Mouse (Mus musculus) embryonic facial prominence, embryonic 12.5 days (tissue): ENCODE data around the gene Tgm3. TPM values are rescaled to one million over a fixed set of nuclear protein-coding genes. Genes with fewer than 3 reads are reported as not detected.

Experiments
- ATAC-seq: fragments of 200-750 bp; cut with Nextera tagmentation; 2 replicates; pipeline ENCODE4 v1.8.0; 2017; ENCODE audit not compliant: insufficient number of reproducible peaks, insufficient read depth, low FRiP score, low TSS enrichment
- H3K27ac ChIP-seq: fragments of 300-500 bp; sonication (generic); 2 replicates; pipeline ENCODE4 v1.5.1; 2016; ENCODE audit warnings: mild to moderate bottlenecking
- H3K27me3 ChIP-seq: fragments of 300-500 bp; sonication (generic); 2 replicates; pipeline ENCODE4 v1.6.1; 2016; ENCODE audit warnings: mild to moderate bottlenecking, moderate library complexity
- H3K36me3 ChIP-seq: fragments of 300-500 bp; sonication (generic); 2 replicates; pipeline ENCODE4 v1.6.1; 2016; ENCODE audit warnings: mild to moderate bottlenecking
- H3K4me1 ChIP-seq: fragments of 300-500 bp; sonication (generic); 2 replicates; pipeline ENCODE4 v1.6.1; 2016
- H3K4me2 ChIP-seq: fragments of 300-500 bp; sonication (generic); replicated peaks from 2 replicates; pipeline ENCODE4 v1.6.1; 2016; ENCODE audit warnings: mild to moderate bottlenecking, moderate library complexity
- H3K4me3 ChIP-seq: fragments of 300-500 bp; sonication (generic); 2 replicates; pipeline ENCODE4 v1.5.1; 2016; ENCODE audit warnings: mild to moderate bottlenecking
- H3K9ac ChIP-seq: fragments of 300-500 bp; sonication (generic); 2 replicates; pipeline ENCODE4 v1.6.1; 2016; ENCODE audit warnings: mild to moderate bottlenecking, moderate library complexity
- H3K9me3 ChIP-seq: fragments of 300-500 bp; sonication (generic); 2 replicates; pipeline ENCODE4 v1.6.1; 2016; ENCODE audit warnings: mild to moderate bottlenecking, moderate library complexity
- WGBS: fragments of 180-500 bp; shearing (Covaris S2); methylation state at CpG from one replicate; pipeline ENCODE4 v1.1.7; 2016; 5-methylcytosine and 5-hydroxymethylcytosine counted together
- polyA plus RNA-seq: library from polyadenylated mRNA; unstranded; fragments of >200 nt; fragmentation: Nextera tagmentation; extraction: Ambion mirVana; gene quantifications from 2 replicates; pipeline ENCODE4 v1.2.1, GENCODE M21; 2016

The Tgm3 gene
- not detected in 2 replicates for polyA plus RNA-seq

DNA sequence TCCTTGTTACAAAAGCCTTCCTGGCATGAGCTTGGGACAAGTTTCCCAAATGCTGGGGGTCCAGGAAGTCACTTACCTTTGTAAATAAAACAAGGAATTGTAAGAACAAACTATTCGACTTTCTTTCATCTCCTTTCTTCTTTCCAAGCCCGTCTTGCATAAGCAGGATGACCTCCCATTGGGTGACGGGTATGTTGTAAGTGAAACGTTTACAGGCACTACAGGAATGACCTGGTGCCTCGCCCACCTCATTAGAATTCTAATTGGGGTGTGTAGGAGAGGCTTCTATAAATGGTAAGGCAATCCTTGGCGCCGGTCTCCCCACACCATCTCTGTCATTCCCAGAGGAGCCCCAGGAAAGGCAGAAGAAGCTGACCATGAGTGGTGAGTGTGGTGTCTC lies at the start of gene Tgm3:
Gene Tgm3 (plus strand): TSS at position 324 of the 400 bp plus-strand sequence.
- H3K4me1 ChIP-seq, result no peaks in the 10 kb centered on the region; the same call in 1 of the 2 replicates
- no peaks in the 10 kb centered on the region for H3K27me3 ChIP-seq
- no peak within 1 kb of the TSS for H3K4me3 ChIP-seq
- H3K4me2 ChIP-seq, result no peak within 1 kb of the TSS
- H3K27ac ChIP-seq, result no peak within 1 kb of the TSS
- 47% methylated on average over 7 of the region's 7 CpGs for WGBS
- ATAC-seq, result no peak
- H3K36me3 ChIP-seq, result no peaks in the 10 kb centered on the region
- no peaks in the 10 kb centered on the region for H3K9me3 ChIP-seq
- no peak within 1 kb of the TSS for H3K9ac ChIP-seq

DNA sequence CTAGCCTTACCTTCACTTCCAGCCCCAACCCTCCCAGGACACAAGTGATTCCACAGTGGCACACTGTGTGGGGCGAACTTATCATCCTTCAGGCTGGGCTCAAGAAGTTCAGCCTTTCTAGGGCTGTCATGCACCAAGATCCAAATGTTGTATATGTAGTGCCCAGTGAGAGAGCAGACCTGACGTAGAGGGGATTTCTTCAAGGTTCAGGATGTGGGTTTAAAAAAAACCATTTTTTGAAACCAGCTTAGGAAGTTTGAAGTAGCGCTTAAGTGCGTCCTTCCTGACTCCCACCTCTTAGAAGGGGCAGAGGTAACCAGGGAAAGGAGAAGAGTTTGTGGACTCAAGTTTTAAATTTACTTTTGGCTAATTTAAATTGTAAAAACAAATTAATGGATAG lies 31.5 kb upstream of the Tgm3 start:
- Histone ChIP-seq H3K36me3 (no peaks in the 10 kb centered on the region), H3K27ac (no peak overlapping the region), H3K4me1 (no peaks in the 10 kb centered on the region), H3K4me2 (no peak overlapping the region), H3K9ac (no peak overlapping the region), H3K9me3 (no peaks in the 10 kb centered on the region), H3K4me3 (no peak overlapping the region), H3K27me3 (no peaks in the 10 kb centered on the region)
- no peak for ATAC-seq
- WGBS, result 87% methylated on average over 4 of the region's 4 CpGs

DNA sequence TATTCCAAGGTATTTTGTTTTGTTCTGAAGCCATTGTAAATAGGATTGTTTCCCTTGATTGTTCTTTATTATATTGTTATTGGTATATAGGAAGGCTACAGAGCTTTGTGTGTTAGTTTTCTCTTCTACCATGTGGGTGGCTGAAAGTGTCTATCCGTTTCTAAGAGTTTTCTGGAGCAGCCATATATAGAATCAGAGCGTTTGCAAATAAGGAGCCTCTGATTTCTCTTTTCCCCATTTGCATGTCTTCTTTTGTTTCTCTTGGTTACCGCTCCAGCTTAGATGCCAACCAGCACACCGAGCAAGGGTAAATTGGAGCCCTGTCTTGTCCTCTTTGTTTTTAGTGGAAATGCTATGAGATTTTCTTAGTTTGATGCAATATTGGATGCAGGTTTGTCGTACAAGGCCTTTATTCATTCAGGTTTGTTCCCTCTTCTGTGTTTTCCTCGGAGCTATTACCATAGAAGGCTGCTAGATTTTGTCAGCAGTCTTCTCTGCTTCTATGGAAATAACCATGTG lies 24.6 kb upstream of the Tgm3 start:
- Histone ChIP-seq H3K4me2 (no peak overlapping the region), H3K27ac (no peak overlapping the region), H3K36me3 (no peaks in the 10 kb centered on the region), H3K27me3 (no peaks in the 10 kb centered on the region), H3K9me3 (no peaks in the 10 kb centered on the region), H3K4me3 (no peak overlapping the region), H3K9ac (no peak overlapping the region), H3K4me1 (no peaks in the 10 kb centered on the region)
- ATAC-seq, result no peak
- 84% methylated on average over 6 of the region's 6 CpGs for WGBS

DNA sequence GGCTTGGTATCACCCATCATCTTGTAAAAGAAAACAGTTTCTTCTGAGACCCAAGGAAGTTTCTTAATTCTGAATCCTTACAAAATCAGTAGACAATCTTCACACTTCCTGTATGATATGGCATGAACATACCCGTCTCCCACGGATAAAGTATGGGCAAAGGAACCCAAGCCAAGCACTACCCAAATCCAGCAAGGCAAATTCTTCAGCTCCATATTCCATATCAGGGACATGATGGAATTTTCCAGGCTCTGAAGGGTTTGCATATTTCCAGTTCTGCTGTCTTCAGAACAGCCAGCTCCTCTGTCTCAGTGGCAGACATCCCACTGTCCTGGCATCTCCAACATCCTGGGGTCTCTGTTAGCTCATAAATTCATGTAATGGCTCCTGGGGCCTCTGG lies 22.5 kb upstream of the Tgm3 start:
- H3K4me1 ChIP-seq, result no peaks in the 10 kb centered on the region
- 89% methylated on average over 2 of the region's 2 CpGs for WGBS
- ATAC-seq, result no peak
- H3K36me3 ChIP-seq, result no peaks in the 10 kb centered on the region
- H3K4me2 ChIP-seq, result no peak overlapping the region
- H3K27ac ChIP-seq, result no peak overlapping the region
- H3K9me3 ChIP-seq, result no peaks in the 10 kb centered on the region
- H3K27me3 ChIP-seq, result no peaks in the 10 kb centered on the region
- H3K4me3 ChIP-seq, result no peak overlapping the region
- no peak overlapping the region for H3K9ac ChIP-seq

DNA sequence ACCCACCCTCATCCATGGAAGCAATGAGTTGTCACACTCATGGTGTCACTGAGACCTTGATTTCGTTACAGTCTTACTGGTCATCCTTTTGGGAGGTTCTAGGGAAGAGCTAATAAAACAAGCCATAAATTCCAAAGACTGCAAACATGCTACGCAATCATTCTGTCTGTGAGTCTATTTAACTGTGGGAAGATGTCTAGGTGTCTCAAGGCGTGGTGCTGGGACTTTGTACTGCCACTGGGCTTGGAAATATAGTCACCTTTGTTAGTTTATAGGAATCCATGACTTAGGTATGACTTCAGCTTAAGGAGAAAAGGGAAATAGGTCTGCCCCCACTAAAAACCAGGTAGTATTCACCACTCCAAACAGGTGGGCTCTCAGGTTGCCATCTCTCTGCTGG lies 17.7 kb upstream of the Tgm3 start:
- no peak overlapping the region for H3K4me2 ChIP-seq
- H3K9me3 ChIP-seq, result no peaks in the 10 kb centered on the region
- H3K27me3 ChIP-seq, result no peaks in the 10 kb centered on the region
- 79% methylated on average over 3 of the region's 3 CpGs for WGBS
- no peaks in the 10 kb centered on the region for H3K36me3 ChIP-seq
- no peak for ATAC-seq
- H3K9ac ChIP-seq, result no peak overlapping the region
- no peak overlapping the region for H3K4me3 ChIP-seq
- no peaks in the 10 kb centered on the region for H3K4me1 ChIP-seq
- no peak overlapping the region for H3K27ac ChIP-seq

DNA sequence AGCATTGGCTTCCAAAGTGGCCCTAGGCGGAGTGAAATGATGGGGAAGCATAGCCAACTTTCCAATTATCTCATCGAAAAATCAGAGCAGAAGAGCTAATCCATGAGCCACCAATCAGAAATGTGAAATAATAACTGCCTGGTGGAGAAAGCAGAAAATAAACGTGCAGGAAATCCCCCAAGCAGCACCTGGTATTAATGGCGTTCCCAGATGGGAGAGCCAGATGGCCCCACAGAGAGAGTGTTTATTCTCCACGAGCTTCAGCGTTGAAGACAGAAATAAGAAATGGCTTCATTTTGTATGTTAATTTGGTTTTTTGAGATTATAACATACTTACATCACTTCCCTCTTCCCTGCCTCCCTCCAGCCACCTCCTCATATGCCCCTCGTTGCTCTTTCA lies 13.7 kb upstream of the Tgm3 start:
- Histone ChIP-seq H3K27me3 (no peaks in the 10 kb centered on the region), H3K36me3 (no peaks in the 10 kb centered on the region)
- WGBS, result 64% methylated on average over 7 of the region's 7 CpGs

DNA sequence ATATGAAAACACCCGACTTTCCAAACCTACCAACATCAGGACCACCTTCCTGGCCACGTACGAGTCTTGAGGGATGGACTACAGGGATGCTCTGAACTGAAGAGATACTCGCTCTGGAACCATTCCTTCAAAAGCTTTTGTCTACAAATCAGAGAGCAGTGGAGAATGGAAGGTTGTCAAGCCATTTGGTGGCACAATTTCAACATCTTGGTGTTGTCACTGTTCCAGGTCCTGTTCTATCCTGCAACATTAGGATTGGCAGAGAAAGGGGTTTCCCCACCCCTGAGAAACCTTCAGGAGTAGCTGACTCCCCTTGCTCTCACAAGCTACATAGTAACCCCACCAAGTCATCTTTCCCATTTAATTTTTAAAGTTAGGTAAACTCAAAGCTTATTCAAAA lies 12.9 kb upstream of the Tgm3 start:
- WGBS, result 85% methylated on average over 4 of the region's 4 CpGs
- no peak for ATAC-seq
- H3K4me3 ChIP-seq, result no peak overlapping the region
- H3K9me3 ChIP-seq, result no peaks in the 10 kb centered on the region
- H3K36me3 ChIP-seq, result no peaks in the 10 kb centered on the region
- no peaks in the 10 kb centered on the region for H3K4me1 ChIP-seq
- H3K27ac ChIP-seq, result no peak overlapping the region
- H3K27me3 ChIP-seq, result no peaks in the 10 kb centered on the region
- H3K9ac ChIP-seq, result no peak overlapping the region
- H3K4me2 ChIP-seq, result no peak overlapping the region

More for the DNA sequence above, 13.7 kb upstream of the Tgm3 start:
- no peak for ATAC-seq
- Histone ChIP-seq H3K4me1 (no peaks in the 10 kb centered on the region), H3K4me3 (no peak overlapping the region), H3K9me3 (no peaks in the 10 kb centered on the region), H3K4me2 (no peak overlapping the region), H3K27ac (no peak overlapping the region), H3K9ac (no peak overlapping the region)

DNA sequence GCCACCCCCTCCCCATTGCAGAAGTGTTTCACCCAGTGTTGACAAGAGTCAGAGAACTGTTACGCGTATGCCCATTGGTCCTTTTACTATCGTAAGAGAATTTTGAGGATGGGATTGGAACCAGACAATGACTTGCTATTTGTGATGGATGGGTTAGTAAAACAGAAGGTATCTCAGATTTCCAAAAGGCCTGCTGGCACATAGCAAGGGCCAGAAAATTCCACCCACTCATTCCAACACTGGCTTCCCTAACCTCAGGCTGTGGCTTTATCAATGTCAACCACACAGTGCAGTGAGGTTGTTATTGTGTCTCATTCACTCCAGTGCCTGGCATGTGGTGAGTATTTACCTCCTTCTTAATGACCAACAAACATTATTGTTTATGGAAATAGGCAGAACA lies 11.5 kb upstream of the Tgm3 start:
- H3K36me3 ChIP-seq, result no peaks in the 10 kb centered on the region
- no peak overlapping the region for H3K4me3 ChIP-seq
- H3K4me2 ChIP-seq, result no peak overlapping the region
- no peak for ATAC-seq
- WGBS, result 99% methylated on average over 3 of the region's 3 CpGs
- H3K9ac ChIP-seq, result no peak overlapping the region
- H3K27me3 ChIP-seq, result no peaks in the 10 kb centered on the region
- H3K4me1 ChIP-seq, result no peaks in the 10 kb centered on the region
- no peaks in the 10 kb centered on the region for H3K9me3 ChIP-seq
- no peak overlapping the region for H3K27ac ChIP-seq

DNA sequence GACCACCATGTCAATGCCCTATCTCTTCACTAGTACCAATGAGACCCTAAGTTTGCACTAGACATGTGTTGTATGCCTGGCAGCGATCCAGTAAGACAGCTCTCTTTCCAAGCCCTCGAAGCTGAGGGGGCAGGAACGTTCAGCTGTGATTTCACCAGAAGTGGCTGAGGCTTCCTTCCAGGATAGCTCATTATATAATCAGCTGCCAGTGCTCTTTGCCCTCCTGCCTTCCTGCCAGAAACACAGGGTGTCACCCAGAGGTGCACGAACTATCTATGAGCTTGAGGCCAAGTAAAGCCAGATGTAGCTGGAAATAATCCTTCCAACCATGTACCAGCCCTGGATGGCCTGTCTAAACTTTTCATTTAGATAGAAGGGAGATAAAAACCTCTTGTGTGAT lies 8.1 kb upstream of the Tgm3 start:
- 61% methylated on average over 4 of the region's 4 CpGs for WGBS
- ATAC-seq, result no peak
- Histone ChIP-seq H3K4me3 (no peak overlapping the region), H3K27me3 (no peaks in the 10 kb centered on the region), H3K9ac (no peak overlapping the region), H3K36me3 (no peaks in the 10 kb centered on the region), H3K4me2 (no peak overlapping the region), H3K27ac (no peak overlapping the region), H3K9me3 (no peaks in the 10 kb centered on the region), H3K4me1 (no peaks in the 10 kb centered on the region)

DNA sequence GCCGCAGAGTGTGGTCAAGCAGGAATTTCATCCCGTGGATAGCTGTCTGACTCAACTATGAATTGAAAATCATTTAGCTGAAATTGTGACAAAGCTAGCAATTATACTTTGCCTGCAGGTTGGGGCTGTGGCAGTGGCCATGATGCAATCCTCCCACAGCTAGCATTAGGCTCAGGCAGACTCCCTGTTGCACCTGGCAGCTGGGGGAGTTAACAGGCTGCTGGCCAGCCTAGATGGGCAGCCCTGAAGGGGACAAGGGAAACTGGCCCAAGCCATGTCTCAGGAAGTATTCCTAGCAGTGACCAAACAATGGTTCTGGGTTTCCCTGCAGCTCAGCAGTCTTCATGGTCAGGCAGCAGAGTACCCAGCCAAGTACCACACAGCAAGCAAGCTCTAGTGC lies 2.8 kb upstream of the Tgm3 start:
- ATAC-seq, result no peak
- Histone ChIP-seq H3K27ac (no peak overlapping the region), H3K4me3 (no peak overlapping the region), H3K9me3 (no peaks in the 10 kb centered on the region), H3K9ac (no peak overlapping the region), H3K4me2 (no peak overlapping the region), H3K4me1 (no peaks in the 10 kb centered on the region), H3K27me3 (no peaks in the 10 kb centered on the region), H3K36me3 (no peaks in the 10 kb centered on the region)
- 78% methylated on average over 2 of the region's 2 CpGs for WGBS

DNA sequence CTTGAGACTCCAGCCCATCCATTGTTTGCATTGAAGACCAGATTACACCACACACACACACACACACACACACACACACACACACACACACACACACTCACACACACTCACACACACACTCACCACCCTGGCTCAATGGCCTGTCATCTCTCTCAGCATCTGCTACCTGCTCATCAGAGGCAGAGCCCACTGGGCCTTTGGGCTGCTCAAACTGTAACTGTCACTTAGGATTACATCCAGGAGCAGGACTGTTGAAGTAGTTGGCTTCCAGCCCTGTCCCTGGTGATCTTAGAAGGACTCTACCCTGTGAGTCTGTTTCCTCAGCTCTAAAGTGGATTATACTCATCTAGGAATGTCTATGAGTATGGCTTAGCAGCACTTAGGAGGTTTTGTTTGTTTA lies 1.5 kb downstream of the Tgm3 start:
- Histone ChIP-seq H3K9me3 (no peaks in the 10 kb centered on the region), H3K27me3 (no peaks in the 10 kb centered on the region)

DNA sequence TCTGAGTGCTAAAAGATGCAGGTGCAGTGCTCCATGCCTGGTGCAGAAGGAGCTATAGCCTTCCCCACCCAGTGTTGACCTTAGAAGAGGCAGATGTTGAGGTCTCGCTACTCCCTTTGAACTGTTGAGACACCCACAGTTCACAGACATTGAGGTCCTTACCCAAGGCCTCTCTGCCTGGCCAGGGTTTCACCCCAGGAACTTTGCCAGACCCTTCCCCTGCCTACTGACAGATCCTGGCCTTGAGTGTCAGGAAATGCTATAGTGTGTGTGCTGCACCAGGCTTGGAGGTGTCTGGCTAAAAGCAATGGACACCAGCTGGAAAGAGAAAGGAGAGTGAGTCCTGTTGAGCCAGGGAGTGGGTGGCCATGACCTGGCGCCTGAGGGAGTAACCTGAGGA lies 3.0 kb downstream of the Tgm3 start:
- Histone ChIP-seq H3K4me3 (no peak overlapping the region), H3K4me1 (no peaks in the 10 kb centered on the region; the same call in 1 of the 2 replicates), H3K27me3 (no peaks in the 10 kb centered on the region), H3K9ac (no peak overlapping the region), H3K4me2 (no peak overlapping the region), H3K9me3 (no peaks in the 10 kb centered on the region), H3K27ac (no peak overlapping the region), H3K36me3 (no peaks in the 10 kb centered on the region)
- ATAC-seq, result no peak
- WGBS, result 83% methylated on average over 2 of the region's 2 CpGs

More for the DNA sequence above, 1.5 kb downstream of the Tgm3 start:
- H3K36me3 ChIP-seq, result no peaks in the 10 kb centered on the region
- no peak overlapping the region for H3K4me3 ChIP-seq
- no peak overlapping the region for H3K27ac ChIP-seq
- ATAC-seq, result no peak
- no peaks in the 10 kb centered on the region; the same call in 1 of the 2 replicates for H3K4me1 ChIP-seq
- no peak overlapping the region for H3K9ac ChIP-seq
- no peak overlapping the region for H3K4me2 ChIP-seq

DNA sequence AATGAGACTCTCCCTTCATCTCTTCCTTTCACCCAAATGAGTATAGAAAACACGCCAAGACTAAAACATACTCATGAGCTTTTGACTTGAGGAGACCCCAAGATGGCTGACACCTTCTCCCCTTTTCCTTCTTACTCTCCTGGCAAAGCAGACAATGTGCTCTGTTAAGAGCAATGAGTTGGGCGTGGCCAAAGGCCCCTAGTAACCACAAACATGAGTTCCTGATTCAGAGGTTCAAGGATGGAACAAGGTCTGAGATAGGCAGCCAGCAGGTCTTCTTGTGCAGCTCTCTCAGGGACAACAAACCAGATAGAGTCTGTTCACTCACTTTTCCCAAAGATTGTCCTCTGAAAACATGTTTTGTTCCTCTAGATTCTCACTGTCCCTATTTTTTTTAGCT lies 5.9 kb downstream of the Tgm3 start:
- no peak for ATAC-seq
- Histone ChIP-seq H3K36me3 (no peaks in the 10 kb centered on the region), H3K27ac (no peak overlapping the region), H3K4me1 (no peaks in the 10 kb centered on the region; the same call in 1 of the 2 replicates), H3K4me2 (no peak overlapping the region), H3K9ac (no peak overlapping the region), H3K4me3 (no peak overlapping the region), H3K9me3 (no peaks in the 10 kb centered on the region), H3K27me3 (no peaks in the 10 kb centered on the region)
- 79% methylated on average over 2 of the region's 2 CpGs for WGBS
